Mouse (Mus musculus): ENCODE data around the gene Dbp. TPM values are rescaled to one million over a fixed set of nuclear protein-coding genes. Genes with fewer than 3 reads are reported as not detected.
"Not testable (repeated sequence)": the region's sequence is repeated elsewhere in the genome, so short reads cannot be mapped to it uniquely, and the experiment has no call there.

Gene Dbp
- 100 to 1,000 TPM in 2 of 4 experiments, 10 to 100 TPM in 2; 76.7 to 136 (median 109) TPM for total RNA-seq (2022)

GRCm38 (mm10) chr7:45704730-45705442 lies at the start of gene Dbp:
Gene Dbp (plus strand): TSS chr7:45705088.
- DNase-seq (ENCODE audit: low spot score in 2 of 2), result peak; percentile 100

- no peak for DNase-seq (ENCODE audit: low spot score in 2 of 2)
Observed at GRCm38 (mm10) chr7:45660746-45661478, 44.0 kb upstream of the Dbp start.

- not testable (repeated sequence) for DNase-seq (ENCODE audit: low spot score in 2 of 2)
Observed at GRCm38 (mm10) chr7:45661702-45662101, 43.2 kb upstream of the Dbp start.

- no peak for DNase-seq (ENCODE audit: low spot score in 2 of 2)
Observed at GRCm38 (mm10) chr7:45665303-45666138, 39.4 kb upstream of the Dbp start.

GRCm38 (mm10) chr7:45666161-45666560 lies 38.7 kb upstream of the Dbp start, which contains the start of gene Fut2:
Gene Fut2 (minus strand): TSS chr7:45666394.
- no peak for DNase-seq (ENCODE audit: low spot score in 2 of 2)

- DNase-seq (ENCODE audit: low spot score in 2 of 2), result peak in 1 of 2 experiments; percentile 55
Observed at GRCm38 (mm10) chr7:45667761-45668160, 37.1 kb upstream of the Dbp start.

GRCm38 (mm10) chr7:45668921-45669320 lies 36.0 kb upstream of the Dbp start:
- no peak for DNase-seq (ENCODE audit: low spot score in 2 of 2)

- no peak for DNase-seq (ENCODE audit: low spot score in 2 of 2)
Observed at GRCm38 (mm10) chr7:45677627-45678295, 27.1 kb upstream of the Dbp start.

- no peak for DNase-seq (ENCODE audit: low spot score in 2 of 2)
Observed at GRCm38 (mm10) chr7:45678513-45678912, 26.4 kb upstream of the Dbp start.

- DNase-seq (ENCODE audit: low spot score in 2 of 2), result no peak
Observed at GRCm38 (mm10) chr7:45679966-45680621, 24.8 kb upstream of the Dbp start.

- DNase-seq (ENCODE audit: low spot score in 2 of 2), result no peak
Observed at GRCm38 (mm10) chr7:45681046-45681736, 23.7 kb upstream of the Dbp start.

GRCm38 (mm10) chr7:45682144-45683126 lies 22.5 kb upstream of the Dbp start:
- peak; percentile 73 to 90 for DNase-seq (ENCODE audit: low spot score in 2 of 2)

- no peak for DNase-seq (ENCODE audit: low spot score in 2 of 2)
Observed at GRCm38 (mm10) chr7:45683396-45684050, 21.4 kb upstream of the Dbp start, which contains the start of gene Ntn5. Gene Ntn5 (plus strand): TSS chr7:45684022.

- no peak for DNase-seq (ENCODE audit: low spot score in 2 of 2)
Observed at GRCm38 (mm10) chr7:45685811-45686210, 19.1 kb upstream of the Dbp start.

- no peak for DNase-seq (ENCODE audit: low spot score in 2 of 2)
Observed at GRCm38 (mm10) chr7:45686841-45687240, 18.0 kb upstream of the Dbp start.

GRCm38 (mm10) chr7:45689099-45689498 lies 15.8 kb upstream of the Dbp start:
- no peak for DNase-seq (ENCODE audit: low spot score in 2 of 2)

- DNase-seq (ENCODE audit: low spot score in 2 of 2), result no peak
Observed at GRCm38 (mm10) chr7:45689800-45690199, 15.1 kb upstream of the Dbp start.

GRCm38 (mm10) chr7:45692364-45692763 lies 12.5 kb upstream of the Dbp start:
- no peak for DNase-seq (ENCODE audit: low spot score in 2 of 2)

Measured in layer of hippocampus, adult 8-10 months (tissue).